ENCODE assay signal across 8 mouse cellular contexts in the genomic region with DNA sequence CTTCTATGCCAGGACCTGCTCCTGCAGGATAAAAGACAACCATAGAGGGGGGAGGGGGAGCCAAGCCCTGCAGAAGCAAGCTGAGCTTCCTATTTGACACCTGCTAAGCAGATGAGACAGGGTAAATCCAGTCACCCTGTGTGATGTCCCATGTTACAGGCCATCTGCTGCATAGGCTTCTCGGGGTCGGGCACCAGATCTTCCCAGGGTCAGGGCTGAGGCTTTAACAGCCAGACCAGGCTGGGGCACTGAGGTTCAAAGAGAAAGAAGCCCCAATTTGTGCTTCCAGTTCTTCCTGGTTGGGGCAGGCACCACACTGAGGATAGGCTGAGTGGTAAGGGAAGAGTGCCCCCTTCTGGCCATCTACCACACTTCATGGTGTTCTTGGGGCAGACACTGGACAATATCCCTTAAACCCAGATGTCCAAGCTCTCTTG.
DNase-seq lines count a peak whose midpoint lies in the region; ATAC-seq lines count a peak whose summit lies in the region.

No protein-coding gene starts in this region.

- H3K4me1 ChIP-seq in hindbrain, embryonic 14.5 days (replicated peaks; ENCODE audit: control insufficient read depth, insufficient read depth, low read length) = no peaks in the 10 kb centered on the region

- peak; percentile 80 for ATAC-seq in frontal cortex, adult (ENCODE audit: low TSS enrichment)
- ATAC-seq in hindbrain, embryonic 14.5 days (ENCODE audit: low FRiP score) = peak; percentile 73
- ATAC-seq in erythroblast, adult 5-6 weeks (replicated peaks; ENCODE audit: low FRiP score, poor library complexity, severe bottlenecking) = no peak

- H3K4me2 ChIP-seq in hindbrain, embryonic 14.5 days (replicated peaks) = no peak overlapping the region

- DNase-seq in NIH3T3 (ENCODE audit: low read depth) = peak; percentile 17
- DNase-seq in cerebellum, adult 8-10 months = peak; percentile 85
- peak; percentile 72 for DNase-seq in hindbrain, embryonic 14.5 days (ENCODE audit: low spot score)
- peak; percentile 44 for DNase-seq in layer of hippocampus, adult 9-11 months
- DNase-seq in lung, postnatal 10 days = peak; percentile 73
- DNase-seq in retina, postnatal 1 day = peak; percentile 82

- no peaks in the 10 kb centered on the region for H3K9me3 ChIP-seq in hindbrain, embryonic 14.5 days (ENCODE audit: control insufficient read depth, low read length)

- 14% methylated on average over 2 of the region's 2 CpGs for WGBS in hindbrain, embryonic 14.5 days

- H3K4me3 ChIP-seq in hindbrain, embryonic 14.5 days (replicated peaks; ENCODE audit: low read length) = no peak overlapping the region

- no peak overlapping the region for H3K9ac ChIP-seq in hindbrain, embryonic 14.5 days

- H3K36me3 ChIP-seq in hindbrain, embryonic 14.5 days (replicated peaks; ENCODE audit: control insufficient read depth, insufficient read depth) = no peaks in the 10 kb centered on the region

- H3K27me3 ChIP-seq in hindbrain, embryonic 14.5 days (ENCODE audit: control insufficient read depth, insufficient read depth, low read length) = no peaks in the 10 kb centered on the region

- H3K27ac ChIP-seq in hindbrain, embryonic 14.5 days = no peak overlapping the region

Comparison
In these comparisons a context has a peak if more than half of its experiments do, and no peak if none do; other contexts are left out.
1. DNase-seq: peak in every context shown above with its lines; median percentile 85 in cerebellum, adult 8-10 months; 82 in retina, postnatal 1 day; 73 in lung, postnatal 10 days; 72 in hindbrain, embryonic 14.5 days; 44 in layer of hippocampus, adult 9-11 months; 17 in NIH3T3.